Mouse (Mus musculus): ENCODE data around the gene Ssxb8.
"Not testable (repeated sequence)": the region's sequence is repeated elsewhere in the genome, so short reads cannot be mapped to it uniquely, and the experiment has no call there.

Ssxb8 gene

GRCm38 (mm10) chrX:8690744-8691143 is at the start of gene Ssxb8:
TSS of gene Ssxb8 (minus strand) at chrX:8690844.
- DNase-seq, result not testable (repeated sequence)

- peak; percentile 41 for DNase-seq
Observed at GRCm38 (mm10) chrX:8732907-8733306, 42.3 kb upstream of the Ssxb8 start.

GRCm38 (mm10) chrX:8663085-8663484 is 27.6 kb downstream of the Ssxb8 start:
- no peak for DNase-seq

Data from kidney, postnatal 10 days (tissue).